Mouse (Mus musculus) adrenal gland, postnatal 36 days (tissue): ENCODE data around the gene Casp2. TPM values are rescaled to one million over a fixed set of nuclear protein-coding genes. Genes with fewer than 3 reads are reported as not detected.

Experiments used
- DNase-seq, 2 experiments: peaks; one replicate each; pipeline ENCODE4 v3.0.0; 2021; ENCODE audit warnings: mixed read lengths in 1 of 2
- total RNA-seq, 2 experiments: library from RNA; stranded (reverse); gene quantifications; 2 replicates each; pipeline ENCODE4 v1.2.3; 2021

The Casp2 gene
- total RNA-seq, 2 experiments from 2014 or later: 17.8 to 20.6 TPM

GRCm38 (mm10) chr6:42276151-42276550 is 11.4 kb downstream of the Casp2 start:
- no peak for DNase-seq

- no peak for DNase-seq
Observed at GRCm38 (mm10) chr6:42282865-42283528, 18.2 kb downstream of the Casp2 start.

- DNase-seq: no peak
Observed at GRCm38 (mm10) chr6:42286448-42286847, 21.7 kb downstream of the Casp2 start, which contains the start of gene Clcn1. Gene Clcn1 (plus strand): TSS chr6:42286685.

- DNase-seq: no peak
Observed at GRCm38 (mm10) chr6:42287562-42287961, 22.8 kb downstream of the Casp2 start.

GRCm38 (mm10) chr6:42293327-42293726 is 28.5 kb downstream of the Casp2 start:
- no peak for DNase-seq

GRCm38 (mm10) chr6:42295549-42296094 is 30.8 kb downstream of the Casp2 start:
- DNase-seq: no peak

- no peak for DNase-seq
Observed at GRCm38 (mm10) chr6:42299362-42299761, 34.6 kb downstream of the Casp2 start.

- peak in 1 of 2 experiments; percentile 9 for DNase-seq
Observed at GRCm38 (mm10) chr6:42309816-42310378, 45.1 kb downstream of the Casp2 start.

GRCm38 (mm10) chr6:42310427-42311053 is 45.8 kb downstream of the Casp2 start:
- no peak for DNase-seq

GRCm38 (mm10) chr6:42318293-42318692 is 53.5 kb downstream of the Casp2 start:
- DNase-seq: no peak

GRCm38 (mm10) chr6:42323371-42324066 is 58.7 kb downstream of the Casp2 start:
- no peak for DNase-seq

GRCm38 (mm10) chr6:42324067-42324481 is 59.3 kb downstream of the Casp2 start:
- DNase-seq: peak; percentile 7 to 10

GRCm38 (mm10) chr6:42324482-42325267 is 59.9 kb downstream of the Casp2 start, which contains the start of gene Fam131b:
Gene Fam131b (minus strand): TSS chr6:42324643.
- peak; percentile 9 for DNase-seq

- DNase-seq: peak; percentile 71 to 81
Observed at GRCm38 (mm10) chr6:42325268-42325609, 60.5 kb downstream of the Casp2 start.

GRCm38 (mm10) chr6:42326509-42326908 is 61.7 kb downstream of the Casp2 start:
- DNase-seq: no peak

- DNase-seq: no peak
Observed at GRCm38 (mm10) chr6:42328757-42329156, 64.0 kb downstream of the Casp2 start.

GRCm38 (mm10) chr6:42330216-42330615 is 65.4 kb downstream of the Casp2 start:
- no peak for DNase-seq

GRCm38 (mm10) chr6:42330946-42331345 is 66.2 kb downstream of the Casp2 start:
- no peak for DNase-seq
